Mouse (Mus musculus): Measurements from ENCODE around the gene Srd5a3.
"Not testable (repeated sequence)": the region's sequence is repeated elsewhere in the genome, so short reads cannot be mapped to it uniquely, and the experiment has no call there.

Srd5a3 gene

GRCm38 (mm10) chr5:76139808-76140729, at the start of gene Srd5a3:
TSS of gene Srd5a3 (plus strand) at chr5:76140271.
- peak; percentile 99 for DNase-seq

GRCm38 (mm10) chr5:76103809-76104208, 36.3 kb upstream of the Srd5a3 start:
- DNase-seq = not testable (repeated sequence)

GRCm38 (mm10) chr5:76107306-76107705, 32.8 kb upstream of the Srd5a3 start:
- DNase-seq = no peak

- no peak for DNase-seq
These were observed 31.6 kb upstream of the Srd5a3 start for GRCm38 (mm10) chr5:76108496-76108895.

GRCm38 (mm10) chr5:76111173-76111572, 28.9 kb upstream of the Srd5a3 start:
- DNase-seq = no peak

- DNase-seq = no peak
These were observed 28.1 kb upstream of the Srd5a3 start for GRCm38 (mm10) chr5:76112016-76112415.

- no peak for DNase-seq
These were observed 24.5 kb upstream of the Srd5a3 start for GRCm38 (mm10) chr5:76115436-76116041.

- peak; percentile 84 to 88 for DNase-seq
These were observed 21.6 kb upstream of the Srd5a3 start for GRCm38 (mm10) chr5:76118441-76118840.

- no peak for DNase-seq
These were observed 19.4 kb upstream of the Srd5a3 start for GRCm38 (mm10) chr5:76120634-76121033.

- DNase-seq = peak; percentile 48 to 62
These were observed 12.3 kb upstream of the Srd5a3 start for GRCm38 (mm10) chr5:76127584-76128316.

- DNase-seq = no peak
These were observed 9.8 kb upstream of the Srd5a3 start for GRCm38 (mm10) chr5:76130292-76130691.

- no peak for DNase-seq
These were observed 8.1 kb upstream of the Srd5a3 start for GRCm38 (mm10) chr5:76131990-76132389.

- DNase-seq = peak; percentile 64 to 73
These were observed 4.4 kb upstream of the Srd5a3 start for GRCm38 (mm10) chr5:76135644-76136043.

- no peak for DNase-seq
These were observed 3.8 kb upstream of the Srd5a3 start for GRCm38 (mm10) chr5:76136271-76136670.

- no peak for DNase-seq
These were observed 2.5 kb upstream of the Srd5a3 start for GRCm38 (mm10) chr5:76137586-76137985.

GRCm38 (mm10) chr5:76138071-76138470, 2.0 kb upstream of the Srd5a3 start:
- no peak for DNase-seq

- no peak for DNase-seq
These were observed 1.6 kb upstream of the Srd5a3 start for GRCm38 (mm10) chr5:76138512-76138911.

GRCm38 (mm10) chr5:76139171-76139671, 850 bp upstream of the Srd5a3 start:
- peak in 1 of 2 experiments; percentile 14 for DNase-seq

- DNase-seq = no peak
These were observed 627 bp downstream of the Srd5a3 start for GRCm38 (mm10) chr5:76140730-76141066.

GRCm38 (mm10) chr5:76143356-76143755, 3.3 kb downstream of the Srd5a3 start:
- no peak for DNase-seq

GRCm38 (mm10) chr5:76146401-76146800, 6.3 kb downstream of the Srd5a3 start:
- DNase-seq = no peak

- no peak for DNase-seq
These were observed 9.4 kb downstream of the Srd5a3 start for GRCm38 (mm10) chr5:76149436-76149835.

- no peak for DNase-seq
These were observed 12.9 kb downstream of the Srd5a3 start for GRCm38 (mm10) chr5:76152956-76153355.

Measured in kidney, postnatal 4 days (tissue).